Mouse (Mus musculus) CD4-positive, CD25-positive, alpha-beta regulatory T cell, adult 4 months (primary cell): ENCODE measurements at regions not wholly inside any gene's neighbourhood (a gene's known extent, or its start where the extent isn't known, plus 50 kb on each side); places are given as distances from the start of the nearest gene placed in this dataset.

Experiments used
- ATAC-seq: one replicate; pipeline ENCODE4 v1.8.0; 2017

- ATAC-seq = no peak
These were observed 181.7 kb downstream of the Vrk1 start for GRCm38 (mm10) chr12:106191771-106192170.

- peak; percentile 74 for ATAC-seq
These were observed 189.3 kb downstream of the Vrk1 start for GRCm38 (mm10) chr12:106199302-106199701.

- ATAC-seq = no peak
These were observed 193.5 kb downstream of the Vrk1 start for GRCm38 (mm10) chr12:106203526-106203925.

- no peak for ATAC-seq
These were observed 200.9 kb downstream of the Vrk1 start for GRCm38 (mm10) chr12:106210959-106211358.

- no peak for ATAC-seq
These were observed 201.5 kb downstream of the Vrk1 start for GRCm38 (mm10) chr12:106211488-106211887.

GRCm38 (mm10) chr12:106212397-106212796 lies 202.4 kb downstream of the Vrk1 start:
- no peak for ATAC-seq

- no peak for ATAC-seq
These were observed 210.0 kb downstream of the Vrk1 start for GRCm38 (mm10) chr12:106220071-106220470.

- no peak for ATAC-seq
These were observed 216.2 kb downstream of the Vrk1 start for GRCm38 (mm10) chr12:106226276-106226675.

GRCm38 (mm10) chr12:106226776-106227562 lies 216.9 kb downstream of the Vrk1 start:
- ATAC-seq = no peak

- no peak for ATAC-seq
These were observed 217.5 kb downstream of the Vrk1 start for GRCm38 (mm10) chr12:106227563-106227840.

- no peak for ATAC-seq
These were observed 235.3 kb downstream of the Vrk1 start for GRCm38 (mm10) chr12:106245178-106245840.

GRCm38 (mm10) chr12:106273591-106273990 lies 263.6 kb downstream of the Vrk1 start:
- ATAC-seq = no peak

- ATAC-seq = no peak
These were observed 267.9 kb downstream of the Vrk1 start for GRCm38 (mm10) chr12:106277886-106278285.

- no peak for ATAC-seq
These were observed 272.6 kb downstream of the Vrk1 start for GRCm38 (mm10) chr12:106282491-106283106.

GRCm38 (mm10) chr12:106284814-106285213 lies 274.8 kb downstream of the Vrk1 start:
- ATAC-seq = no peak

- ATAC-seq = peak; percentile 49
These were observed 278.9 kb downstream of the Vrk1 start for GRCm38 (mm10) chr12:106288791-106289515.

- ATAC-seq = peak; percentile 50
These were observed 281.5 kb downstream of the Vrk1 start for GRCm38 (mm10) chr12:106291476-106292046.

- peak; percentile 85 for ATAC-seq
These were observed 283.1 kb downstream of the Vrk1 start for GRCm38 (mm10) chr12:106293117-106293516.

- no peak for ATAC-seq
These were observed 285.6 kb downstream of the Vrk1 start for GRCm38 (mm10) chr12:106295596-106295995.

GRCm38 (mm10) chr12:106302617-106303016 lies 292.6 kb downstream of the Vrk1 start:
- ATAC-seq = no peak

- ATAC-seq = peak; percentile 15
These were observed 298.4 kb downstream of the Vrk1 start for GRCm38 (mm10) chr12:106308291-106308955.

GRCm38 (mm10) chr12:106308956-106309610 lies 299.1 kb downstream of the Vrk1 start:
- no peak for ATAC-seq
